Mouse (Mus musculus) bone marrow, adult 2 months (tissue): Measurements from ENCODE around the gene Rps12.
"Not testable (repeated sequence)": the region's sequence is repeated elsewhere in the genome, so short reads cannot be mapped to it uniquely, and the experiment has no call there.

Experiments
- CTCF ChIP-seq: fragments of 200-500 bp; IDR thresholded peaks from 2 replicates; pipeline ENCODE4 v1.5.1; 2011; ENCODE audit warnings: low read length, control low read depth; ENCODE audit not compliant: control insufficient read depth, insufficient read depth
- POLR2A ChIP-seq: fragments of 200-500 bp; IDR thresholded peaks from 2 replicates; pipeline ENCODE4 v1.6.1; 2011; ENCODE audit warnings: low read depth, mild to moderate bottlenecking, control low read depth, low read length, borderline replicate concordance; ENCODE audit not compliant: control insufficient read depth

- TF ChIP-seq CTCF, POLR2A: not testable (repeated sequence)
Observed at GRCm38 (mm10) chr10:23786631-23787038, 440 bp downstream of the Rps12 start.
